Mouse (Mus musculus): Measurements from ENCODE around the gene Pno1. TPM values are rescaled to one million over a fixed set of nuclear protein-coding genes. Genes with fewer than 3 reads are reported as not detected.
"Not testable (repeated sequence)": the region's sequence is repeated elsewhere in the genome, so short reads cannot be mapped to it uniquely, and the experiment has no call there.

The Pno1 gene
- 99.4 and 106 TPM in 2 replicates for polyA plus RNA-seq (2014; fragmentation: Nextera tagmentation; extraction: Ambion mirVana)

- Histone ChIP-seq H3K27me3 (ENCODE audit: control insufficient read depth, insufficient read depth, low read length) (no peaks in the 10 kb centered on the region), H3K27ac (ENCODE audit: low read depth, low read length) (peak within 1 kb of the TSS; percentile 37; the same call in 1 of the 2 replicates), H3K36me3 (ENCODE audit: control insufficient read depth, insufficient read depth, low read length) (peaks cover 2% of the 10 kb centered on the region; the same call in 1 of the 2 replicates), H3K9me3 (ENCODE audit: control insufficient read depth, low read length) (no peaks in the 10 kb centered on the region), H3K9ac (ENCODE audit: low read length) (peak within 1 kb of the TSS; percentile 77), H3K4me2 (peak within 1 kb of the TSS; percentile 70), H3K4me3 (ENCODE audit: low read depth, low read length) (peak within 1 kb of the TSS; percentile 88), H3K4me1 (ENCODE audit: control insufficient read depth, insufficient read depth, low read length) (peaks cover 16% of the 10 kb centered on the region)
- DNase-seq (ENCODE audit: low spot score, missing footprints) (peak; percentile 99), ATAC-seq (ENCODE audit: low FRiP score) (peak; percentile 100)
- WGBS, result under 1% methylated on average over 64 of the region's 65 CpGs
Observed at GRCm38 (mm10) chr11:17211258-17212140, at the start of gene Pno1. Gene Pno1 (minus strand): TSS chr11:17211568.

GRCm38 (mm10) chr11:17257861-17258260 lies 46.5 kb upstream of the Pno1 start:
- ATAC-seq (ENCODE audit: low FRiP score) (no peak; the same call in 1 of the 2 replicates), DNase-seq (ENCODE audit: low spot score, missing footprints) (no peak)
- Histone ChIP-seq H3K36me3 (ENCODE audit: control insufficient read depth, insufficient read depth, low read length) (no peaks in the 10 kb centered on the region), H3K4me1 (ENCODE audit: control insufficient read depth, insufficient read depth, low read length) (peaks cover 2% of the 10 kb centered on the region; the same call in 1 of the 2 replicates), H3K4me3 (ENCODE audit: low read depth, low read length) (peak overlapping the region; percentile 71), H3K27me3 (ENCODE audit: control insufficient read depth, insufficient read depth, low read length) (no peaks in the 10 kb centered on the region), H3K9me3 (ENCODE audit: control insufficient read depth, low read length) (no peaks in the 10 kb centered on the region), H3K27ac (ENCODE audit: low read depth, low read length) (peak overlapping the region; percentile 50), H3K9ac (ENCODE audit: low read length) (peak overlapping the region; percentile 86), H3K4me2 (peak overlapping the region; percentile 47)
- under 1% methylated on average over 17 of the region's 17 CpGs for WGBS

- no peaks in the 10 kb centered on the region for H3K9me3 ChIP-seq (ENCODE audit: control insufficient read depth, low read length)
- no peaks in the 10 kb centered on the region for H3K36me3 ChIP-seq (ENCODE audit: control insufficient read depth, insufficient read depth, low read length)
- WGBS, result 0% methylated on average over 26 of the region's 33 CpGs
- ATAC-seq (ENCODE audit: low FRiP score), result peak; percentile 93
- H3K4me3 ChIP-seq (ENCODE audit: low read depth, low read length), result peak within 1 kb of the TSS; percentile 71
- peaks cover 2% of the 10 kb centered on the region; the same call in 1 of the 2 replicates for H3K4me1 ChIP-seq (ENCODE audit: control insufficient read depth, insufficient read depth, low read length)
- H3K27me3 ChIP-seq (ENCODE audit: control insufficient read depth, insufficient read depth, low read length), result no peaks in the 10 kb centered on the region
- H3K9ac ChIP-seq (ENCODE audit: low read length), result peak within 1 kb of the TSS; percentile 86
- peak; percentile 99 for DNase-seq (ENCODE audit: low spot score, missing footprints)
- H3K4me2 ChIP-seq, result peak within 1 kb of the TSS; percentile 47
- peak within 1 kb of the TSS; percentile 50 for H3K27ac ChIP-seq (ENCODE audit: low read depth, low read length)
Observed at GRCm38 (mm10) chr11:17257443-17257842, 46.1 kb upstream of the Pno1 start, which contains the start of gene C1d. Gene C1d (plus strand): TSS chr11:17257579.

GRCm38 (mm10) chr11:17256813-17257365 lies 45.5 kb upstream of the Pno1 start:
- ATAC-seq (ENCODE audit: low FRiP score), result peak; percentile 81
- Histone ChIP-seq H3K9me3 (ENCODE audit: control insufficient read depth, low read length) (no peaks in the 10 kb centered on the region), H3K4me3 (ENCODE audit: low read depth, low read length) (peak overlapping the region; percentile 71), H3K9ac (ENCODE audit: low read length) (peak overlapping the region; percentile 86; the same call in 1 of the 2 replicates), H3K4me2 (peak overlapping the region; percentile 35), H3K27me3 (ENCODE audit: control insufficient read depth, insufficient read depth, low read length) (no peaks in the 10 kb centered on the region), H3K27ac (ENCODE audit: low read depth, low read length) (no peak overlapping the region), H3K36me3 (ENCODE audit: control insufficient read depth, insufficient read depth, low read length) (no peaks in the 10 kb centered on the region), H3K4me1 (ENCODE audit: control insufficient read depth, insufficient read depth, low read length) (peaks cover 2% of the 10 kb centered on the region; the same call in 1 of the 2 replicates)
- 61% methylated on average over 8 of the region's 8 CpGs for WGBS
- peak; percentile 88 for DNase-seq (ENCODE audit: low spot score, missing footprints)

- Histone ChIP-seq H3K4me3 (ENCODE audit: low read depth, low read length) (no peak overlapping the region), H3K9ac (ENCODE audit: low read length) (no peak overlapping the region), H3K4me1 (ENCODE audit: control insufficient read depth, insufficient read depth, low read length) (no peaks in the 10 kb centered on the region), H3K4me2 (no peak overlapping the region), H3K27ac (ENCODE audit: low read depth, low read length) (no peak overlapping the region), H3K9me3 (ENCODE audit: control insufficient read depth, low read length) (no peaks in the 10 kb centered on the region), H3K36me3 (ENCODE audit: control insufficient read depth, insufficient read depth, low read length) (no peaks in the 10 kb centered on the region), H3K27me3 (ENCODE audit: control insufficient read depth, insufficient read depth, low read length) (no peaks in the 10 kb centered on the region)
- ATAC-seq (ENCODE audit: low FRiP score), result no peak
- no peak for DNase-seq (ENCODE audit: low spot score, missing footprints)
Observed at GRCm38 (mm10) chr11:17248715-17249114, 37.3 kb upstream of the Pno1 start.

- H3K4me3 ChIP-seq (ENCODE audit: low read depth, low read length); H3K4me2 ChIP-seq; H3K9ac ChIP-seq (ENCODE audit: low read length); H3K27ac ChIP-seq (ENCODE audit: low read depth, low read length); ATAC-seq (ENCODE audit: low FRiP score); DNase-seq (ENCODE audit: low spot score, missing footprints); H3K36me3 ChIP-seq (ENCODE audit: control insufficient read depth, insufficient read depth, low read length); H3K4me1 ChIP-seq (ENCODE audit: control insufficient read depth, insufficient read depth, low read length); H3K9me3 ChIP-seq (ENCODE audit: control insufficient read depth, low read length); H3K27me3 ChIP-seq (ENCODE audit: control insufficient read depth, insufficient read depth, low read length): not testable (repeated sequence)
- WGBS, result 90% methylated on average over 5 of the region's 5 CpGs
Observed at GRCm38 (mm10) chr11:17238598-17238997, 27.2 kb upstream of the Pno1 start.

GRCm38 (mm10) chr11:17236449-17237037 lies 25.2 kb upstream of the Pno1 start:
- Histone ChIP-seq H3K27me3 (ENCODE audit: control insufficient read depth, insufficient read depth, low read length) (no peaks in the 10 kb centered on the region), H3K9ac (ENCODE audit: low read length) (no peak overlapping the region), H3K4me1 (ENCODE audit: control insufficient read depth, insufficient read depth, low read length) (no peaks in the 10 kb centered on the region), H3K4me3 (ENCODE audit: low read depth, low read length) (no peak overlapping the region), H3K27ac (ENCODE audit: low read depth, low read length) (no peak overlapping the region), H3K9me3 (ENCODE audit: control insufficient read depth, low read length) (no peaks in the 10 kb centered on the region), H3K36me3 (ENCODE audit: control insufficient read depth, insufficient read depth, low read length) (no peaks in the 10 kb centered on the region; the same call in 1 of the 2 replicates), H3K4me2 (no peak overlapping the region)
- WGBS, result 88% methylated on average over 5 of the region's 5 CpGs
- ATAC-seq (ENCODE audit: low FRiP score), result no peak
- no peak for DNase-seq (ENCODE audit: low spot score, missing footprints)

- H3K4me3 ChIP-seq (ENCODE audit: low read depth, low read length), result no peak overlapping the region
- DNase-seq (ENCODE audit: low spot score, missing footprints), result no peak
- H3K27ac ChIP-seq (ENCODE audit: low read depth, low read length), result no peak overlapping the region
- ATAC-seq (ENCODE audit: low FRiP score), result no peak
- no peaks in the 10 kb centered on the region for H3K9me3 ChIP-seq (ENCODE audit: control insufficient read depth, low read length)
- H3K27me3 ChIP-seq (ENCODE audit: control insufficient read depth, insufficient read depth, low read length), result no peaks in the 10 kb centered on the region
- H3K4me2 ChIP-seq, result no peak overlapping the region
- H3K9ac ChIP-seq (ENCODE audit: low read length), result no peak overlapping the region
- no peaks in the 10 kb centered on the region; the same call in 1 of the 2 replicates for H3K36me3 ChIP-seq (ENCODE audit: control insufficient read depth, insufficient read depth, low read length)
- 89% methylated on average over 5 of the region's 5 CpGs for WGBS
- no peaks in the 10 kb centered on the region for H3K4me1 ChIP-seq (ENCODE audit: control insufficient read depth, insufficient read depth, low read length)
Observed at GRCm38 (mm10) chr11:17232792-17233191, 21.4 kb upstream of the Pno1 start.
